Mouse (Mus musculus) limb, embryonic 12.5 days (tissue): ENCODE results near the gene Dmc1. TPM values are rescaled to one million over a fixed set of nuclear protein-coding genes. Genes with fewer than 3 reads are reported as not detected.

Experiments used
- ATAC-seq: fragments of 200-750 bp; cut with Nextera tagmentation; 2 replicates; pipeline ENCODE4 v1.8.0; 2017; ENCODE audit warnings: low read depth, moderate TSS enrichment; ENCODE audit not compliant: insufficient number of reproducible peaks, insufficient read depth, low FRiP score, low TSS enrichment
- H3K27ac ChIP-seq: fragments of 300-500 bp; sonication (generic); 2 replicates; pipeline ENCODE4 v1.5.1; 2016; ENCODE audit warnings: mild to moderate bottlenecking, moderate library complexity
- H3K27me3 ChIP-seq: fragments of 300-500 bp; sonication (generic); 2 replicates; pipeline ENCODE4 v1.6.1; 2016; ENCODE audit warnings: mild to moderate bottlenecking, moderate library complexity
- H3K36me3 ChIP-seq: fragments of 300-500 bp; sonication (generic); 2 replicates; pipeline ENCODE4 v1.6.1; 2016; ENCODE audit warnings: mild to moderate bottlenecking, moderate library complexity
- H3K4me1 ChIP-seq: fragments of 300-500 bp; sonication (generic); replicated peaks from 2 replicates; pipeline ENCODE4 v1.6.1; 2016
- H3K4me2 ChIP-seq: fragments of 300-500 bp; sonication (generic); 2 replicates; pipeline ENCODE4 v1.6.1; 2016; ENCODE audit warnings: mild to moderate bottlenecking, moderate library complexity
- H3K4me3 ChIP-seq: fragments of 300-500 bp; sonication (generic); replicated peaks from 2 replicates; pipeline ENCODE4 v1.5.1; 2016; ENCODE audit warnings: mild to moderate bottlenecking
- H3K9ac ChIP-seq: fragments of 300-500 bp; sonication (generic); replicated peaks from 2 replicates; pipeline ENCODE4 v1.6.1; 2016; ENCODE audit warnings: mild to moderate bottlenecking, moderate library complexity
- H3K9me3 ChIP-seq: fragments of 300-500 bp; sonication (generic); 2 replicates; pipeline ENCODE4 v1.6.1; 2016; ENCODE audit warnings: mild to moderate bottlenecking, moderate library complexity
- WGBS: fragments of 180-500 bp; shearing (Covaris S2); methylation state at CpG from one replicate; pipeline ENCODE4 v1.1.7; 2016; 5-methylcytosine and 5-hydroxymethylcytosine counted together
- polyA plus RNA-seq: library from polyadenylated mRNA; unstranded; fragments of >200 nt; fragmentation: Nextera tagmentation; extraction: Ambion mirVana; gene quantifications from 2 replicates; pipeline ENCODE4 v1.2.1, GENCODE M21; 2016

Dmc1 gene
- polyA plus RNA-seq, 1 experiment from 2014 or later, result 2.0 TPM

DNA sequence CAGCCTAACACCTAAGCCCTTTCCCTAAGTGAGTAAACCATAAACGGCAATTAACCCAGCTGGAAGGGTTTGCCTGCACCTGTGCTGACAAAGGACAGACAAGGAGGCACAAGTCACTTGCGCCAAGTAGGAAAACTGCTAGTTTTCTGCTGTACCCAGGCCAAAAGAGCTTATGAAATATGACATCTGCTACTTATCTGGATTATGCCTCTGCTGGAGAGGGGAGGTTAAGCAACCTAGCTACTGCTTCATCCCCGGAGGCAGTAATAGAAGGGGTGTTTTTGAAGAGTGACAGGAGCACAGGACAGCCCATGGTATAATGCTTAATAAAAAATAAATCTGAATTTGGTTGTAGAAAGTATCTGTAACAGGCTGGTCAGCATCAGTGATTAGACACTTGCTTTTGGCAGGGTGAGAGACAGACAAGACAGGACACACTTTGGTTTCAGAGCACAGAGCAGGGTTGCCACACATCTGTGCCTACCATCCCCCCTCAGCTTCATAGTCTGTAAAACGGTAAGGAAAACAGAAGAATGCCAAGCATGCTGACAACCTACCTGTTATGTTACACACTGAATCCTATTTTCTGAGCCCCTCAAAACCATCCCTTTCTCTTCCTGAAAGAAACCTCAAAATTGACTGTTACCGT is 76.8 kb downstream of the Dmc1 start:
- peaks cover 3% of the 10 kb centered on the region; the same call in 1 of the 2 replicates for H3K4me1 ChIP-seq
- H3K27me3 ChIP-seq, result no peaks in the 10 kb centered on the region
- no peak overlapping the region for H3K4me3 ChIP-seq
- peaks cover 99% of the 10 kb centered on the region for H3K36me3 ChIP-seq
- H3K4me2 ChIP-seq, result no peak overlapping the region
- ATAC-seq, result no peak
- H3K27ac ChIP-seq, result no peak overlapping the region
- H3K9me3 ChIP-seq, result no peaks in the 10 kb centered on the region
- WGBS, result 62% methylated on average over 5 of the region's 5 CpGs
- no peak overlapping the region for H3K9ac ChIP-seq

DNA sequence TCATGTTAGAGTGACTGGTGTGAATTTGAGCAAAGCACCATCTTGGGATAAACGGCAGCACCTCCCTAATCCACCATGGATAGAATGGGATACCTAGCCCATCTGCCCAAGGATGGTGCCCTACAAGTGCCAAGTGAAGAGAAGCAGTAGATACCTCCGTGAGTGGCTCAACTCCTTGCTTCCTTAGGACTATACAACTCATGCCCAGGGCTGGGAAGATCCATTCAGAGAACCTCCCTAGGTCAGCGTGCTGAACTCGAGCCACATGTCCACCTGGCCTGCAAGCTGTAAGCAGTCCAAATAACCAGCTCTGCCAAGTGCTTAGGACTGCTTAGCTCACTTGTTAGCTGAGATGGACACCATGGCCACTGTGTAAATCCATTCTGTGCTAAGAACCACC is 77.7 kb downstream of the Dmc1 start:
- H3K27ac ChIP-seq, result no peak overlapping the region
- no peak overlapping the region for H3K9ac ChIP-seq
- H3K27me3 ChIP-seq, result no peaks in the 10 kb centered on the region
- peaks cover 95% of the 10 kb centered on the region for H3K36me3 ChIP-seq
- H3K4me2 ChIP-seq, result no peak overlapping the region
- no peak for ATAC-seq
- no peak overlapping the region for H3K4me3 ChIP-seq
- H3K9me3 ChIP-seq, result no peaks in the 10 kb centered on the region
- 79% methylated on average over 4 of the region's 4 CpGs for WGBS
- peaks cover 3% of the 10 kb centered on the region; the same call in 1 of the 2 replicates for H3K4me1 ChIP-seq

DNA sequence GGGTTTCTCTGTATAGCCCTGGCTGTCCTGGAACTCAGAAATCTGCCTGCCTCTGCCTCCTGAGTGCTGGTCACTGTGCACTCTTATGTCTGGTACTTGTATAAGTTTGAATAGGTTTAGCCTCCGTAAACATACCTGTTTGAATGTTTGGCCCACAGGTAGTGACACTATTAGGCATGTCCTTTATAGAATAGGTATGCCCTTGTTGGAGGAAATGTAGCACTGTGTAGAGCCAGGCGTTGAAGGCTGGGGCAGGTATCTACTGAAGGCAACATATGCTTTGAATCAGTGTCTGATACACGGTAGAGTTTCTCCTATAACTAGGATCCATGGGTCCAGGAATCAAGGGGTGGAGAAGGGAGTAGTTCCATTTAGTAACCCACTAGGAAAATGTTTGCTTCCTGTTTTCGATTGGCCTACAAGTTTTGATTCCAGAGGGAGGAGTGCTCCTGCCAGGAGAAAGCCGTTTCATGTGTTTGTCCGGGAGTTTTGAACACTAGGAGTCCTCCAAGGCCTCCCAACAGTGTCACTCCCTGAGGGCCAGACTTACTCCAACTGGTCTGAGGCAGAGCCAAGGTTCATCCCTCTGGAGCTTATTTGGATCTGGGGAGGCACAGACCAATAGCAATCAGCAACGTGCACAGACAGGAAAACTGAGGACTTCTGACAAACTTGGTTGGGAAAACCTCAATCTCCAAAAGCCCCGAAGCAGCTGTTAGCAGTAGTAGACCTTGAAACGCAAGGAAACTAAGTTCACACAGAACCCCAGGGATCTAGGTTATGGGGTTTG is 78.7 kb downstream of the Dmc1 start:
- no peak for ATAC-seq
- H3K9me3 ChIP-seq, result no peaks in the 10 kb centered on the region
- peaks cover 85% of the 10 kb centered on the region for H3K36me3 ChIP-seq
- no peak overlapping the region for H3K9ac ChIP-seq
- H3K27ac ChIP-seq, result peak overlapping the region; percentile 50
- H3K4me2 ChIP-seq, result no peak overlapping the region
- no peak overlapping the region for H3K4me3 ChIP-seq
- peaks cover 3% of the 10 kb centered on the region; the same call in 1 of the 2 replicates for H3K4me1 ChIP-seq
- WGBS, result 68% methylated on average over 9 of the region's 9 CpGs
- H3K27me3 ChIP-seq, result no peaks in the 10 kb centered on the region

DNA sequence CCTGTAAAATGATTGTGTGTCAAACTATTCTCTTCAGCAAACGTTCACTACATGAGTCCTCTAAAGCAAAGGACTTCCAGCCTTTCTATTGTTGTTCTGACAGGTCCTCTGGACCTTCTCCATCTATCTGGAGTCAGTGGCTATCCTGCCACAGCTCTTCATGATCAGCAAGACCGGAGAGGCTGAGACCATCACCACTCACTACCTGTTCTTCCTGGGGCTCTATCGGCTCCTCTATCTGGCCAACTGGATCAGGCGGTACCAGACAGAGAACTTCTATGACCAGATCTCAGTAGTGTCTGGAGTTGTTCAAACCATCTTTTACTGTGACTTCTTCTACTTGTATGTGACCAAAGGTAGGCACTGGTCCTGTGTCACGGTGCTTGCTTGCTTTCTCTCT is 79.3 kb downstream of the Dmc1 start:
- H3K4me3 ChIP-seq, result no peak overlapping the region
- WGBS, result 90% methylated on average over 5 of the region's 5 CpGs
- H3K4me1 ChIP-seq, result peaks cover 3% of the 10 kb centered on the region; the same call in 1 of the 2 replicates
- H3K36me3 ChIP-seq, result peaks cover 79% of the 10 kb centered on the region
- H3K27me3 ChIP-seq, result no peaks in the 10 kb centered on the region
- H3K9me3 ChIP-seq, result no peaks in the 10 kb centered on the region
- no peak overlapping the region for H3K4me2 ChIP-seq
- H3K27ac ChIP-seq, result no peak overlapping the region
- no peak overlapping the region for H3K9ac ChIP-seq
- no peak for ATAC-seq

DNA sequence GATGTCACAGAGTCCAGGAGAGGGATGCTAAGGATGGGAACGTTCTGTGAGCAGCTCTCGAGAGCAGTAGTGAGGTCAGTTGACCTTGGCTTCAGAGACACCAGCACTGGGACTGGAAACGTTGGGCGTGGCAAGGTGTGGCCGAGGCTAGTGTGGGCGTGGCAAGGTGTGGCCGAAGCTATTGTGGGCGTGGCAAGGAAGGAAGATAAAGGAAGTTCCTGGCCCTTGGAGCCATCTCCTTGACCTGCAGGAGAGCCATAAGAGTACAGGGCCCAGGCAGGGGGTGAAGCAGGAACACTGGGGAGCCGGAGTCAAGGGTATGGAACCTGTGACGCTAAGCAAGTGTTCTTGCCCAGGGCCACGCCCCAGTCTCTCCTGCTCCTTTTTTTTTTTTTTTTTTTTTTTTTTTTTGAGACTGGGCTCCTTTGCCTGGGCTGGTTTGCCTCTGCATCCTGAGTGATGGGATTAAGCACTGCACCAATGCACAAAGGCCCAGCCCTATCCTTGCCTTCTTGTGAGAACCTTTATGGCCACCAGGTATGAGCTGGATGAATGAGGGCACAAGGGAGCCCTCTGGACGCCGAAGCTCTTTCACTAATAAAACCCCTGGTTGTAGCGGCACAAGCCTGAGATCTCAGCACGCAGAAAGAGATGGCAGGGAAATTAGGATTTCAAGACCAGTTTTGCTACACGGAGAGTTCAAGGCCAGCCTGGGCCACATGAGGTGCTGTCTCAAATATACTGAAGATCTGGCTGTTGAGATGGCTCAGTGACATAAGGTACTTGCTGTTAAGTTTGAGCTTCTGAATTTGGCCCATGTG is 85.3 kb downstream of the Dmc1 start:
- peaks cover 20% of the 10 kb centered on the region for H3K36me3 ChIP-seq
- H3K27ac ChIP-seq, result no peak overlapping the region
- H3K4me2 ChIP-seq, result no peak overlapping the region
- no peak overlapping the region for H3K9ac ChIP-seq
- WGBS, result 42% methylated on average over 16 of the region's 16 CpGs
- H3K4me3 ChIP-seq, result no peak overlapping the region
- no peaks in the 10 kb centered on the region for H3K9me3 ChIP-seq
- peaks cover 18% of the 10 kb centered on the region for H3K4me1 ChIP-seq
- no peak for ATAC-seq
- peaks cover 36% of the 10 kb centered on the region for H3K27me3 ChIP-seq

DNA sequence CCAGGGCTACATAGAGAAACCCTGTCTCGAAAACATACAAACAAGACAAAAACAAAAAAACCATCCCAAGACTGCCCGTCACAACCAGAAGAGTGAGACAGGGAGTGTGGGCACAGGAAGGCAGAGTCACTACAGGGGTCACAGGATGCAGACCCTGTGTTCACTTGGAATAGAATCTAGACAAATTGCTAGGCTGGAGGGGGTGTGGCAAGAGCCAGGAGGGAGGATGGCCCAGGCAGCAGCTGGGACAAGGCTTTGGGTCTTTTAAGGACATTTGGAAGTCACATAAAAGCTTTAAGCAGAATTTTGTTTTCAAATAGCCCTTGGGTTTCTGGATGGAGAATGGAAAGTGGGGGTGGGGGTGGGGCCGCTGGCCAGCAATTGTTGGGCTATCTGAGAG is 86.3 kb downstream of the Dmc1 start:
- WGBS, result 69% methylated on average over 3 of the region's 3 CpGs
- peaks cover 25% of the 10 kb centered on the region for H3K4me1 ChIP-seq
- H3K27me3 ChIP-seq, result peaks cover 47% of the 10 kb centered on the region
- no peaks in the 10 kb centered on the region for H3K9me3 ChIP-seq
- no peak overlapping the region for H3K27ac ChIP-seq
- peaks cover 10% of the 10 kb centered on the region for H3K36me3 ChIP-seq
- peak overlapping the region; percentile 4 for H3K4me2 ChIP-seq
- no peak for ATAC-seq
- H3K4me3 ChIP-seq, result no peak overlapping the region
- no peak overlapping the region for H3K9ac ChIP-seq

DNA sequence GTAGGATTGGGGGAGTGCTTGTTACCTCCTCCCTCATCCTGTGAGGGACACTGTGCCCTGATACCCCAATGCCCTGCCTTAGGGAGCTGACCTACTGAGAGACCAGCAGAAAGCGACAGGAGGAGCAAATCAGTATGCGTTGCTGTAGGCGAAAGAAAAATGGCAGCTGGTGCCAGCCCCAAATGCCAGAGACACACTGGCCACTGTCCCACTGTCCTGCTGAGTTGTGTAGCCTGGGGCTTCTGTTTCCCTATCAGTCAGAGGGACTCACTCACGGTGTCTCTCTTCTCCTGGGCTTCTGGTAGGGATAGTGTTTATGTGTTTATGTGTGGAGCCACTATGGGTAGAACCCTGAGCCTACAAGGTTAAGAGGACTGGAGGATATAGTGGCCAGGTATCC is 87.2 kb downstream of the Dmc1 start:
- Histone ChIP-seq H3K4me2 (peak overlapping the region; percentile 90), H3K27me3 (peaks cover 55% of the 10 kb centered on the region), H3K4me1 (peaks cover 28% of the 10 kb centered on the region), H3K4me3 (peak overlapping the region; percentile 60), H3K27ac (no peak overlapping the region), H3K9me3 (no peaks in the 10 kb centered on the region), H3K9ac (no peak overlapping the region), H3K36me3 (peaks cover under 1% of the 10 kb centered on the region; the same call in 1 of the 2 replicates)
- WGBS, result 84% methylated on average over 4 of the region's 4 CpGs
- no peak for ATAC-seq

DNA sequence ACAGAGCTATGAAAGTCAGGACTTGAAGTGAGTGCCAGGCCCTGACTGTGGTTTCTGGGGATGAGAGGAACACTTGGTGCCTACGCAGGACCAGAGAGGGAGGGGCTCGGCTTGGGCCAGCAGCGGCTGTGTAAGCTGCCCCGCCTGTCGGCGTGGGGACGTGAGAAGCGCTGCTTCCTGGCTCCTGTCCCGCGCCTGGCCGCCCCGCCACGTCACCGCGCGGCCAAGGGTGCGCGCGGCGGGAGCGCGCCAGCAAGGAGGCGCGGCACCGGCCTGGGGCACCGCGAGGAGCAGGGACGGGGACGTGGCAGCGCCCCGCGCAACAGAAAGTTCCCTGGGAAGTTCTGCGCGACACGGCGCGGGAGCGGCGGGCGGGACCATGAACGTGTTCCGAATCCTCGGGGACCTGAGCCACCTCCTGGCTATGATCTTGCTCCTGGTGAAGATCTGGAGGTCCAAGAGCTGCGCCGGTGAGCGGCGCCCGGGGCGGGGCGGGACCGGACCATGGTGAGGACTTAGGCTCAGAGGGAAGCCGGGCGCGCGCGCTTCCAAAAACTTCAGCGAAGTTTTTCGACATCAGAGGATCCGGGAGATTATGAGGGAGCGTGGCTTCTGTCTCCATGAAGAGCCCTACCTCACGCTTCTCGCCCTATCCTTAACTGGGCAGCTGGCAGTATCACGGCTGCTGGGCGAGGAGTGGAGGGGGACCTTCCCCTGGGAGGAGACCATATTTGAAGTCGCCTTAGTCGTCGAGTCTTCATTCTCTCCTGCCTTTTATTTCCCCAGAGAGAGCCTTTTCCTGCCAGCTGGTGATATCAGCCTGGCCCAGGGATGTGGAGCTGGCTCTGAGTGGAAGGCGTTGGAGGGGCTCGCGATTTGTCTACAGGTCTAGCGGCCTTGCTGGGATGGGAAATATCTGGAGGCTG is 88.5 kb downstream of the Dmc1 start, which contains the start of gene Kdelr3:
TSS of gene Kdelr3 (plus strand) at position 241 of the 926 bp plus-strand sequence.
- peak within 1 kb of the TSS; percentile 67 for H3K9ac ChIP-seq
- H3K9me3 ChIP-seq, result no peaks in the 10 kb centered on the region
- H3K4me3 ChIP-seq, result peak within 1 kb of the TSS; percentile 60
- peaks cover 38% of the 10 kb centered on the region for H3K4me1 ChIP-seq
- peak; percentile 73 for ATAC-seq
- under 1% methylated on average over 71 of the region's 71 CpGs for WGBS
- H3K27ac ChIP-seq, result no peak within 1 kb of the TSS
- H3K36me3 ChIP-seq, result no peaks in the 10 kb centered on the region
- H3K27me3 ChIP-seq, result peaks cover 67% of the 10 kb centered on the region
- H3K4me2 ChIP-seq, result peak within 1 kb of the TSS; percentile 90

DNA sequence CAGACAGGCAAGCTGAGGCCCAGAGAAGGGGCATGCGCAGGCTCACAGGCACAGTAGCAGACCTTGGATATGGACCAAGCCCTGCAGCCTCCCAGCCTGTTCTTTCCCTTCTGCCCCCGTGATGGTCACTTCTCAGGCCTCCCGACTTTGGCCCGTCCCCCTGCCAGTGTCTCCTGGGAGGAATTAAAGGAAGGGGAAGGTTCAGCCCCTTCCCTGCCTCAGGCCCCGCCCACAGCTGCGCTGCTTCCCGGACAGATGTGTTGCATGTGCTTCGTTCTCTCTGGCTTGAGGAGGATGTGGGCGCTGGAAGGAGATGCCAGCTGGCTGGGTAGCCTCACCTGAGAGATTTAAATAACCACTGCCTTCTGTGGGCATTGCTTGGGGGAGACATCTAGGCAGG is 91.0 kb downstream of the Dmc1 start:
- H3K4me3 ChIP-seq, result no peak overlapping the region
- 10% methylated on average over 9 of the region's 9 CpGs for WGBS
- ATAC-seq, result no peak
- H3K9me3 ChIP-seq, result no peaks in the 10 kb centered on the region
- no peaks in the 10 kb centered on the region for H3K36me3 ChIP-seq
- peaks cover 92% of the 10 kb centered on the region for H3K27me3 ChIP-seq
- peaks cover 41% of the 10 kb centered on the region for H3K4me1 ChIP-seq
- H3K4me2 ChIP-seq, result no peak overlapping the region
- no peak overlapping the region for H3K27ac ChIP-seq
- no peak overlapping the region for H3K9ac ChIP-seq

DNA sequence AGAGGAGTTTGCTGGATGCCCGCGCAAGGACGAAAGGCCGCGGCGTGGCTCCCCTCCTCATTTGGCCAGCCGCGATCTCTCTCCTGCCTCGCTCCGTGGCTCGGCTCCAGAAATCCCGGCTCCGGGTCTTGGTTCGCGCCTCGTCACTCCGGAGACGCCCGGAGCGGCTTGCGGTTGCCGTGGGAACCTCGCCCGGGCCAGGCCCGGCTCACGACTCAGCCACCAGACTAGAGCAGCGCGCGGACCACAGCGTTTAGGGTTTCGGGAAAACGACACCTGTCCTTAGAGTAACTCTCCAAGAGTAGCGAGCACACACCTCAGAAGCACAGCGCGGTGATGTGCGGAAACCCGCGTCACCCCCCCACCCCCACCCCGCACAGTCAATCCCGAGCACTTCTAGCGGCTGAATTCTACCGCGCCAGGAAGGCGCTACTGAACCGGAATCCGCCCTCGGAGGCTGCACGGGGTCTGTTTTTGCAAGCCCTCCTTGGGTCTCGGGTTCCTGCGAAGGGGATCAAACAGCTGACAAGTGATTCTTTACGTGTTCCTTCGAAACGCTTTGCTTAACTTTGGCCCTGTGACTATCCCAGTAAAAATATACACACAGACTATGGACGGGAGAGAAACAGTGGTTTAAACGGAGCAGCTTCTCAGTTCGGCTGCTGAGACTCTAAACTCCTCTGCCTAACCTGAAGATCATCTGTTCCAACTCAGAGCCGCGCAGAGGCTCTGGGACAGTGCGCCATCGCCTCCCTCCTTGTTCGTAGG is 93.2 kb downstream of the Dmc1 start:
- 1% methylated on average over 61 of the region's 61 CpGs for WGBS
- H3K27ac ChIP-seq, result no peak overlapping the region
- H3K27me3 ChIP-seq, result peaks cover 99% of the 10 kb centered on the region
- peak overlapping the region; percentile 77 for H3K4me2 ChIP-seq
- ATAC-seq, result peak; percentile 75
- peak overlapping the region; percentile 12 for H3K9ac ChIP-seq
- no peaks in the 10 kb centered on the region for H3K9me3 ChIP-seq
- H3K4me1 ChIP-seq, result peaks cover 24% of the 10 kb centered on the region
- peak overlapping the region; percentile 41 for H3K4me3 ChIP-seq
- H3K36me3 ChIP-seq, result no peaks in the 10 kb centered on the region
